Mouse (Mus musculus) cerebellum, adult 2 months (tissue): ENCODE measurements around the gene Frmd4a.

Experiments used
- CTCF ChIP-seq: fragments of 200-500 bp; IDR thresholded peaks from 2 replicates; pipeline ENCODE4 v1.5.1; 2011; ENCODE audit warnings: low read depth, mild to moderate bottlenecking, control low read depth, low read length, moderate library complexity, borderline replicate concordance; ENCODE audit not compliant: insufficient read depth
- POLR2A ChIP-seq: fragments of 200-500 bp; IDR thresholded peaks from 2 replicates; pipeline ENCODE4 v1.6.1; 2011; ENCODE audit warnings: low read length, control low read depth, borderline replicate concordance; ENCODE audit not compliant: insufficient read depth

DNA sequence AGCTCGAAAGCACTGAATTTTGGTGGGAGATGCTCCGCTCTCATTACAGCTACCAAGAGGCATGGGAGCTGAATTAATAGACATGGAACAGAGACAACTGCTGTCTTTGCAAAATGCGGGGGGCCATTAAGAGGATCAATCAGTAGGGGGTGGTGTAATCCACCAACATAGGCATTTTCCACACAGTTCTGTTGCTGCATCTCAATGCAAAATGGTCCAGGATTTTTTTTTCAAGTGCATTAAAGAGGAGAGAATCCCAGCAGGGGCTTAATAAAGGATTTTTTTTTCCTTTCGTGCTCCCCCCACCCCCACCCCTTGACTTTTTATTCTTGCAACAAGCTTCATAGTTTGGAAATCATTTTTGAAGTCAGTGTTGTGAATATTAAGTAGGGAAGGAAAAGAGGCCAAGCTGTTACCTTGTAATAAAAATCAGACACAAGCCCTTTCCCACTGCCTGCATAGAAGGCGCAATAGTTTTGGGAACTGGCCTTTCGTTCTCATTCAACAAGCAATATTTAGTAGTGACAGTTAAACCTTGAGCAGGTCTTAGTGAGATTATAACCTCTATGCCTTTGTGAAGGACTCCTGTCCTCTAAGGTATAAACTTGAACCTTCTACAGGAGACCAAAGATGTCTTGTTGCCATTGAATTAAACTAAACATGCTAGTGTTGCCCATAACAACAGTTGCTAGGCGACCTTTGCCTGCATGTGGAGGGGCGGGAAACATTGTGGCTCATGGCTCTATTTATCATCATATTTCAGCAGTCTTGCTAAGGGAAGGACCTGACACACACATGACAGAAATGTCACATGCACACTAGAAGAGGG, 81.6 kb downstream of the Frmd4a start:
- TF ChIP-seq POLR2A: no peak
- TF ChIP-seq CTCF: no peak
